Mouse (Mus musculus): ENCODE data around the gene Twist2.

Gene Twist2

GRCm38 (mm10) chr1:91800967-91801843, at the start of gene Twist2:
Gene Twist2 (plus strand): TSS chr1:91801461.
- DNase-seq = no peak

GRCm38 (mm10) chr1:91752931-91753330, 48.3 kb upstream of the Twist2 start:
- no peak for DNase-seq

DNA sequence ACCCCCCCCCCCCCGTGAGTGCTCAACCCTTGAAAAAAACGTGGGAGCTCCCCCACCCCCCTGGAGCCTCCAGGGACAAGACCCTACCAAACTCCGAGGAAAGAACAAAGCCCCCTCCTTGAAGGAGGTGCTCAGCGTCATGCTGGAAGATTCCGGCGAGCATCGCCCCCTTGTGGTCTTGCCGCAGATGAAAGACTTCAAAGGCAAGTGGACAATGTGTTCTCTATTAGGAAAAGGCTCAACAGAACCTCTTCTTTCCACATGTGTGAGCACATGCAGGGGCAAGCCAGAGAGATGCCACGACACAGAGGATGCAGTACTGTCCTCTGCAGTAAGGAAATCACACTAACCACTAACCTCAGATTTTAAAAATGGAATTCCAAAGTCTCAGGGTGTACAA, 46.2 kb upstream of the Twist2 start:
- peak in 1 of 2 experiments; percentile 36 for DNase-seq

- no peak for DNase-seq
Observed at GRCm38 (mm10) chr1:91757292-91757691, 44.0 kb upstream of the Twist2 start.

- DNase-seq = no peak
Observed at GRCm38 (mm10) chr1:91758143-91758542, 43.1 kb upstream of the Twist2 start.

- no peak for DNase-seq
Observed at GRCm38 (mm10) chr1:91758600-91759515, 42.4 kb upstream of the Twist2 start.

- no peak for DNase-seq
Observed at GRCm38 (mm10) chr1:91760140-91760986, 40.9 kb upstream of the Twist2 start.

- DNase-seq = no peak
Observed at GRCm38 (mm10) chr1:91762528-91763091, 38.7 kb upstream of the Twist2 start.

- no peak for DNase-seq
Observed at GRCm38 (mm10) chr1:91770221-91770624, 31.0 kb upstream of the Twist2 start.

DNA sequence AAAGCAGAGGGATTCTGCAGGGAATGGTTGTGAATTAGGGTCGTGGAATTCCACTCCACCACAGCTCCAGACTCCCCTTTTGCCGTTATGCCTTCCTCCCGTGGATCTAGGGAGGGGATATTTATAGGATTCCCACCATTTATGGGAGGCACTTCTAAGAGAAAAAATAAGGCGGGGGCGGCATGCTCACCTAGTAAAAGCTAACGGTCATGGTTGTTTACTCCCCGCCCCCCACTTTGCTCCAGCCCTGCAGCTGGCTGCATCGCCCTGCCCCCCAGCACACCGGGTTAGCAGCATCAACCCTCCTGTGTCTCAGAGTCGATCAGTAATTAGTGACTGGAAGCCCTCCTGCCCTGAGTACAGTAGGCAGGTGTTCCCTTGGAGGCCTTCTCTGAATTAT, 30.6 kb upstream of the Twist2 start:
- no peak for DNase-seq

- no peak for DNase-seq
Observed at GRCm38 (mm10) chr1:91776928-91777327, 24.3 kb upstream of the Twist2 start.

DNA sequence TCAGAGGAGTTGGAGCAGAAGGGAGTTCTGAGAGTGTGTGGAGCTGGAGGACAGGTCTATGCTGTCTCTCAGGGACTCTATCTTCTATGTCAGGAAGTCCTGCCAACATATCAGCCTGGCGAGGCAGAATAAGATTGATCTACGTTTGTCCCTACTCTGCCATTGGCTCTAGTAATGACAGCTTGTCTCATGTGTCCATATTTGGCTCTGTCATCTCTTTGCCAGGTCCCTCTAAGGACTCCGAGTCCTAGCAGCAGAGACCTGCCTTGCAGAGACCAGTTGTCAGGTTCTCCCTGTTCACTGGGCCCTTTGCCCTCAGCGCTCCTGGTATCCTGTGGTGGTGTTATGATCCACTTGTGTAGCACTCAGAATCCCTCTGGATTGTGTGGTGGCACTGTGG, 21.4 kb upstream of the Twist2 start:
- DNase-seq = no peak

DNA sequence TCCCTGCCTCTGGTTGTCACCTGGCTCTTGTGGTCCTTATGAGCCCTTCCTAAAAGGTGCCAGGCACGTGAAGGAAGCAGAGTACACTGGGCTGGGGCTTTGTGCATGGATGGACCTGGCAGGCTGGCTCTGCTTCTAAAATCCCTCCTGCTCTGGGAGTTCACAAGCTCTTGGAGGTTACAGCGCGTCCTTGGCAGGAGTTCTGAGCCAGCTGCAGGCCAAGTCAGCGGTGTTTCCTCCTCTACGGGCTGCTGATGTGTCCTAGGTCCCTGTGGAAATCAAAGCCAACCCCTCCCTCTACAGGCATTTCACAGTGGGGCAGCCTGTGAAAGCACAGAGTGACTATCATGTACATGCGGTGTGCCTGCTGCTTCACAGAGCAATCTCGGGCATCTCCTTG, 20.1 kb upstream of the Twist2 start:
- no peak for DNase-seq

GRCm38 (mm10) chr1:91784162-91784561, 17.1 kb upstream of the Twist2 start:
- DNase-seq = no peak

DNA sequence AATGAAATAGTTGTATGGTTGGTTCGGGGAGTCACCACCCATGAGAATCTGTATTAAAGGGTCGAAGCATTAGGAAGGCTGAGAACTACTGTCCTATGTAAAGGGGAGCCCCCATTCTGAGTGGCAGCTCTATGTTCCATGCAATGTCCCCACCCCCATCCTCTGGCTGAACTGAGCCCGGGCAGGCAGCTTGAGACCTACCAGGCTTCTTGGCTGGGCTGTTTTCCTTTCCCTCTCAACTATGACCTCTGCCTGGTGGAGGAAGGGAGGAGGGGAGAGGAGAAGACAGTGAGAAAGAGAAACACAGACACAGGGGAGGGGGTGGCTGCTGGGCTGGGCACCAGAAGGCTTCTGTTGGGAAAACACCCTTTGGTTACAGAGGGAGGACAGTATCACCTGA, 1.9 kb upstream of the Twist2 start:
- DNase-seq = no peak

DNA sequence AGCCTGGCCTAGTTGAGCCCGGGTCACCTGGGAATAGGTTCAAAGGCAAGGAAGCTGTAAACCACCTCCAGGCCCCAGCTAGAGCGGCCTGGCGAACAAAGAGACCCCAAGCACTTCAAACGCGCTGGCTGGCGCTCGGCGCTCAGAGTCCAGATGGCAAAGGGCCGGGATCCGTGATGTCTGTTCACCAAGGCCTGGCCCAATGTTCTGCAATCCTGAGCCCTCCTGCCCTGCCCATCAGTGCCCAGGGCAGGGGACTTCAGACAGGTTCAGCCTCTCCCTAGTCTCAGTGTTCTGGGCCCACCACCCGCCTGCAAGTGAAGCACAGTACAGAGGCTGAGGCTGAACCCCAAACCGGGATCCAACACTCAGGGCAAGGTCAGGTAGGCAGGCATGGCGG, 913 bp upstream of the Twist2 start:
- no peak for DNase-seq

- DNase-seq = no peak
Observed at GRCm38 (mm10) chr1:91801844-91802366, 644 bp downstream of the Twist2 start.

- DNase-seq = no peak
Observed at GRCm38 (mm10) chr1:91802406-91803121, 1.3 kb downstream of the Twist2 start.

DNA sequence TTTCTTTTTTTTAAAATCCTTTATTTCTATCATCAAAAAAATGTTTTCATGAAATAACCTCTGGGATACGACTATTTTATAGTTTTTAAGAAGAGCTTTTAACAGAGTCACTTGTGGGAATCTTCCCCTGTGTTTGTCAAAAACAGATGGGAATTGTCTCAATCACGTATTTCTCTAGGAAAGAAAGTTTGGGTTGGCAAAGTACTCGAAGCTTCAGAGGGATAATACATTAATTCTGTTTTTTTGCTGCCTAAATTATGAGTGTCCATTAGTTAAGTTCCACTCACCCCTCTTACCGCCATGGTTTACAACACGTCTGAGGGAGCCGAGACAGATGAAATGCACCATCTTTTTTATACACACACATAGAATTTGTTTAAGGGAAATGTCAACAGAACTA, 2.2 kb downstream of the Twist2 start:
- no peak for DNase-seq

DNA sequence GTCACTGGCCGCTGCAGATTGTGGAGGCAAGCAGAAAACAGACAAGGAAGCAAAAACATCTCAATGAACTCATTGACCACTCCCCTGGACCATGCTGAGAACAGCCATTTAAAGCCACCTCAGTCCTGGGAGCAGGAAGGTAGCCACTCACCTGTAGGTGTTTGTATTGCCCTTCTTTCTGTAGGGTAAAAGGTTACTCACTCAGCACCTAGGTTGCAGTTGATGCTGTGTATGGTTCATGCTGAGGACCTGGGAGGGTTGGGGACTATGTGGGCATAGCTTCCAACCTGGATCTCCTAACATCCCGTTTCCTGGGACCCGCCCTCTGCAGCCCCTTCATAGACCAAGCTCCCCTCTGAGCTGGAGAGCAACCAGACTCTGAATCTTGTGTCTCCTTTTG, 14.8 kb downstream of the Twist2 start:
- DNase-seq = no peak

- DNase-seq = no peak
Observed at GRCm38 (mm10) chr1:91816571-91816970, 15.3 kb downstream of the Twist2 start.

All from spleen, adult 18-20 months (tissue).